Mouse (Mus musculus) left cerebral cortex, postnatal 14 days (tissue): ENCODE results near the gene Lrrc28. TPM values are rescaled to one million over a fixed set of nuclear protein-coding genes. Genes with fewer than 3 reads are reported as not detected.
A peak's percentile ranks its signal among the peaks of the same experiment; 100 is the strongest.
"Not testable (repeated sequence)": the region's sequence is repeated elsewhere in the genome, so short reads cannot be mapped to it uniquely, and the experiment has no call there.

Experiments
- DNase-seq, 2 experiments: peaks; one replicate each; pipeline ENCODE4 v3.0.0; 2021 to 2022; ENCODE audit warnings: low spot score in 2 of 2, mixed read lengths in 1 of 2
- intact Hi-C: fragments of 180-260 bp; cut with DNase I; formaldehyde crosslinking; loops from one replicate; pipeline ENCODE4 v1.15.1; 2025
- total RNA-seq, 2 experiments: library from RNA; stranded (reverse); gene quantifications; 2 replicates each; pipeline ENCODE4 v1.2.3; 2021

Lrrc28 gene
- total RNA-seq, 2 experiments from 2014 or later: 34.1 to 34.8 TPM

GRCm38 (mm10) chr7:67551242-67551641 is 93.8 kb downstream of the Lrrc28 start:
- DNase-seq: no peak
- intact Hi-C loops: no loop called here

GRCm38 (mm10) chr7:67549073-67549561 is 96.0 kb downstream of the Lrrc28 start:
- intact Hi-C loops: no loop called here
- peak; percentile 89 to 95 for DNase-seq

- DNase-seq: no peak
- intact Hi-C loops: no loop called here
Measured at GRCm38 (mm10) chr7:67548599-67549041, 96.4 kb downstream of the Lrrc28 start.

- intact Hi-C loops: no loop called here
- no peak for DNase-seq
Measured at GRCm38 (mm10) chr7:67546282-67546681, 98.8 kb downstream of the Lrrc28 start.

- no peak for DNase-seq
- intact Hi-C loops: no loop called here
Measured at GRCm38 (mm10) chr7:67544586-67544985, 100.5 kb downstream of the Lrrc28 start.

- DNase-seq: no peak
- intact Hi-C loops: no loop called here
Measured at GRCm38 (mm10) chr7:67543641-67544040, 101.4 kb downstream of the Lrrc28 start.

GRCm38 (mm10) chr7:67536588-67537372 is 108.3 kb downstream of the Lrrc28 start:
- intact Hi-C loops: no loop called here
- no peak for DNase-seq

- DNase-seq: no peak
- intact Hi-C loops: no loop called here
Measured at GRCm38 (mm10) chr7:67535941-67536340, 109.1 kb downstream of the Lrrc28 start.

GRCm38 (mm10) chr7:67530981-67531380 is 114.1 kb downstream of the Lrrc28 start:
- no peak for DNase-seq
- intact Hi-C loops: no loop called here

GRCm38 (mm10) chr7:67529381-67529780 is 115.7 kb downstream of the Lrrc28 start:
- no peak for DNase-seq
- intact Hi-C loops: loop anchor here (10.0 kb wide), 2 partner anchors 155 to 285 kb away; partner anchors contain the start of gene Mef2a

- intact Hi-C loops: loop anchor here (10.0 kb wide), 2 partner anchors 154 to 284 kb away; partner anchors contain the start of gene Mef2a
Measured at GRCm38 (mm10) chr7:67528821-67529221, 116.2 kb downstream of the Lrrc28 start.

GRCm38 (mm10) chr7:67528063-67528811 is 116.8 kb downstream of the Lrrc28 start:
- intact Hi-C loops: loop anchor here (10.0 kb wide), 2 partner anchors 153 to 283 kb away; partner anchors contain the start of gene Mef2a
- DNase-seq: peak; percentile 54 to 82

More at GRCm38 (mm10) chr7:67528821-67529221, 116.2 kb downstream of the Lrrc28 start:
- no peak for DNase-seq

GRCm38 (mm10) chr7:67525886-67526580 is 119.0 kb downstream of the Lrrc28 start:
- DNase-seq: no peak
- intact Hi-C loops: loop anchor here (10.0 kb wide), 2 partner anchors 151 to 281 kb away; partner anchors contain the start of gene Mef2a

GRCm38 (mm10) chr7:67524069-67524468 is 121.0 kb downstream of the Lrrc28 start:
- intact Hi-C loops: loop anchor here (10.0 kb wide), 2 partner anchors 149 to 279 kb away; partner anchors contain the start of gene Mef2a

GRCm38 (mm10) chr7:67523400-67523799 is 121.7 kb downstream of the Lrrc28 start:
- DNase-seq: no peak
- intact Hi-C loops: loop anchor here (10.0 kb wide), 2 partner anchors 149 to 279 kb away; partner anchors contain the start of gene Mef2a

More at GRCm38 (mm10) chr7:67524069-67524468, 121.0 kb downstream of the Lrrc28 start:
- DNase-seq: not testable (repeated sequence)

GRCm38 (mm10) chr7:67521731-67522130 is 123.3 kb downstream of the Lrrc28 start:
- not testable (repeated sequence) for DNase-seq
- intact Hi-C loops: loop anchor here (10.0 kb wide), 2 partner anchors 147 to 277 kb away; partner anchors contain the start of gene Mef2a

- DNase-seq: no peak
- intact Hi-C loops: loop anchor here (10.0 kb wide), 2 partner anchors 146 to 276 kb away; partner anchors contain the start of gene Mef2a
Measured at GRCm38 (mm10) chr7:67520959-67521358, 124.1 kb downstream of the Lrrc28 start.

- intact Hi-C loops: loop anchor here (10.0 kb wide), 2 partner anchors 145 to 275 kb away; partner anchors contain the start of gene Mef2a
- DNase-seq: peak in 1 of 2 experiments; percentile 29
Measured at GRCm38 (mm10) chr7:67520001-67520400, 125.1 kb downstream of the Lrrc28 start.

- no peak for DNase-seq
- intact Hi-C loops: no loop called here
Measured at GRCm38 (mm10) chr7:67515621-67516020, 129.4 kb downstream of the Lrrc28 start.
